Mouse (Mus musculus) C2C12 (cell line): ENCODE data around the gene Ddx39.

Source experiments
- CEBPB ChIP-seq: IDR thresholded peaks from one replicate; pipeline ENCODE4 v1.6.1; 2011; ENCODE audit warnings: low read depth, mild to moderate bottlenecking, control low read depth, moderate library complexity
- CTCF ChIP-seq: IDR thresholded peaks from one replicate; pipeline ENCODE4 v1.5.1; 2011; ENCODE audit not compliant: control insufficient read depth, insufficient read depth, insufficient read length
- MAX ChIP-seq: IDR thresholded peaks from one replicate; pipeline ENCODE4 v1.6.1; 2011; ENCODE audit warnings: mild to moderate bottlenecking, control low read depth
- USF1 ChIP-seq: IDR thresholded peaks from one replicate; pipeline ENCODE4 v1.6.1; 2011; ENCODE audit warnings: low read depth, mild to moderate bottlenecking, control low read depth, moderate library complexity

DNA sequence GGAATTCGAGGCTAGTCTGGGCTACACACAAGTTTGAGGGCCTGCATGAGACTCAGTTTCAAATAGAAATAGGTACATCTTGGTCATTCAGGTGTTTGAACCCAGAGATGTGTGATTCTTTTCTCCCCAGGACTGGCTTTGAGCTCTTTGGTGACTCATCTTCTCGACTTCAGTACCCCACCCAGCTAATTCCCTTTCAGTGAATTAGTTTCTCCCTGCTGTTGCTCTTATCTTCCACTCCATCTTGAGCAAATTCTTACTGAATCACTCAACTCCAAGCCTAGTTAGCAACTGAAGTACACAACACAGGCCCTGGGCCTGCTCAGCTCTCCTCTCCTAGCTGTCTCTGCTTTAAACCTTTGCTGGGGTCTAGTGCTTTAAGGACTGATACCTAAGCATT lies 1.6 kb downstream of the Ddx39 start:
- TF ChIP-seq CTCF: no peak
- no peak for TF ChIP-seq USF1
- no peak for TF ChIP-seq CEBPB
- TF ChIP-seq MAX: no peak
